ENCODE assay signal across 20 mouse cellular contexts in the genomic region with DNA sequence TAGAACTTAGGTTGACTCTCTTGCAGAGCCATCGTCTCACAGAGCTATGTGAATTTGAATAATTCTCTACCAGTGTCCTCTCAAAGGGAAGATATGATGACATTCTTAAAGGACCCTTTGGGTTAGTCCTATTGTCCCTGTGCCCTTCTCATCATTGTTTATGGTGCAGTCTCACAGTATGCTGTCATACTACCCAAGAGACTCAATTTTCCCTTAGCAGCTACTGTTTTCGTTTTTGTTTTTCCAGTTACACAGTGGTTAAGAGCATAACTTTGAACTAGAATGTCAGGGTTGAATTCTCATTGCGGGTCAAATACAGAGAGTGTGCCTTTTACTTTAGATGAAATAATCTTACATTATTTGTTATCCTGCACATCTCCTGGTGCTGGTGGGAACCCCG. TPM values are rescaled to one million over a fixed set of nuclear protein-coding genes. Genes with fewer than 3 reads are reported as not detected.
DNase-seq lines count a peak whose midpoint lies in the region; ATAC-seq and TF ChIP-seq lines count a peak whose summit lies in the region.
"Had no signal": no experiment of that assay in that cellular context is flagged by ENCODE, and none has a peak within 500 bp of the region (broad histone marks: within the 10 kb centered on the region; RNA-seq: fewer than 3 reads in every experiment).

No protein-coding gene starts in this region.

- no peaks in the 10 kb centered on the region for H3K36me3 ChIP-seq in forebrain, embryonic 15.5 days
- H3K36me3 ChIP-seq in forebrain, postnatal 0 days (ENCODE audit: insufficient read depth): no peaks in the 10 kb centered on the region
- H3K36me3 ChIP-seq in heart, embryonic 16.5 days (ENCODE audit: control insufficient read depth, insufficient read depth): no peaks in the 10 kb centered on the region
- H3K36me3 ChIP-seq in hindbrain, embryonic 12.5 days: 0 out of 2 replicates have a peak, but pooled peaks cover 4% of the 10 kb centered on the region
- H3K36me3 ChIP-seq: hindbrain, embryonic 15.5 days; midbrain, embryonic 15.5 days; neural tube, embryonic 13.5 days had no signal

- 87% methylated on average over 4 of the region's 4 CpGs for WGBS in forebrain, embryonic 15.5 days
- 84% methylated on average over 4 of the region's 4 CpGs for WGBS in forebrain, postnatal 0 days
- 83% methylated on average over 4 of the region's 4 CpGs for WGBS in heart, embryonic 16.5 days
- 92% methylated on average over 4 of the region's 4 CpGs for WGBS in hindbrain, embryonic 12.5 days

- H3K4me3 ChIP-seq in forebrain, embryonic 15.5 days: no peak overlapping the region
- no peak overlapping the region for H3K4me3 ChIP-seq in forebrain, postnatal 0 days (ENCODE audit: low read depth, low read length)
- no peak overlapping the region for H3K4me3 ChIP-seq in heart, embryonic 16.5 days (ENCODE audit: low read length)
- H3K4me3 ChIP-seq in hindbrain, embryonic 12.5 days: no peak overlapping the region
- H3K4me3 ChIP-seq: embryonic facial prominence, embryonic 12.5 days; hindbrain, embryonic 15.5 days; liver, embryonic 13.5 days; midbrain, embryonic 15.5 days; myocyte; neural tube, embryonic 13.5 days had no signal

- TF ChIP-seq CTCF in forebrain, postnatal 0 days (IDR thresholded peaks at IDR 0.05; ENCODE audit: low read depth): no peak

- H3K4me1 ChIP-seq in forebrain, embryonic 15.5 days: peaks cover 38% of the 10 kb centered on the region
- peaks cover 8% of the 10 kb centered on the region; the same call in 1 of the 2 replicates for H3K4me1 ChIP-seq in forebrain, postnatal 0 days (ENCODE audit: insufficient read depth)
- peaks cover 39% of the 10 kb centered on the region for H3K4me1 ChIP-seq in heart, embryonic 16.5 days (ENCODE audit: control insufficient read depth, insufficient read depth, low read length)
- H3K4me1 ChIP-seq in hindbrain, embryonic 12.5 days: peaks cover 12% of the 10 kb centered on the region

- H3K9me3 ChIP-seq in forebrain, embryonic 15.5 days: no peaks in the 10 kb centered on the region
- H3K9me3 ChIP-seq in forebrain, postnatal 0 days (ENCODE audit: low read length): no peaks in the 10 kb centered on the region
- H3K9me3 ChIP-seq in heart, embryonic 16.5 days (replicated peaks; ENCODE audit: control insufficient read depth, low read length): no peaks in the 10 kb centered on the region
- no peaks in the 10 kb centered on the region for H3K9me3 ChIP-seq in hindbrain, embryonic 12.5 days (replicated peaks)
- H3K9me3 ChIP-seq: embryonic facial prominence, embryonic 12.5 days; hindbrain, embryonic 15.5 days; liver, embryonic 13.5 days; midbrain, embryonic 15.5 days; neural tube, embryonic 13.5 days had no signal

- ATAC-seq in forebrain, embryonic 15.5 days (replicated peaks): no peak
- no peak for ATAC-seq in forebrain, postnatal 0 days
- no peak for ATAC-seq in heart, embryonic 16.5 days (replicated peaks; ENCODE audit: extremely low read depth, insufficient read depth, low FRiP score)
- ATAC-seq in activated CD4-positive, CD25-positive, alpha-beta regulatory T cell, adult 4 months: peak; percentile 19
- ATAC-seq in hindbrain, embryonic 12.5 days (ENCODE audit: low FRiP score): no peak
- ATAC-seq: midbrain, embryonic 15.5 days had no signal

- H3K27me3 ChIP-seq in forebrain, embryonic 15.5 days: no peaks in the 10 kb centered on the region
- no peaks in the 10 kb centered on the region for H3K27me3 ChIP-seq in forebrain, postnatal 0 days (ENCODE audit: insufficient read depth, low read length)
- H3K27me3 ChIP-seq in heart, embryonic 16.5 days (ENCODE audit: control insufficient read depth, insufficient read depth, low read length): no peaks in the 10 kb centered on the region
- no peaks in the 10 kb centered on the region for H3K27me3 ChIP-seq in hindbrain, embryonic 12.5 days
- H3K27me3 ChIP-seq: embryonic facial prominence, embryonic 12.5 days; hindbrain, embryonic 15.5 days; liver, embryonic 13.5 days; midbrain, embryonic 15.5 days; neural tube, embryonic 13.5 days had no signal

- DNase-seq in forebrain, postnatal 0 days: no peak
- DNase-seq in heart, postnatal 4 days: no peak
- peak; percentile 33 for DNase-seq in CD4-positive helper T cell, adult 2 months (ENCODE audit: low read depth, low spot score)
- DNase-seq: adrenal gland, postnatal 10 days; cerebellum, postnatal 25 days; kidney, adult 9 months; kidney, postnatal 14 days; liver, embryonic 13.5 days; lung, postnatal 36 days; spleen, adult 18-20 months had no signal

- peak overlapping the region; percentile 56 for H3K27ac ChIP-seq in forebrain, embryonic 15.5 days (replicated peaks)
- H3K27ac ChIP-seq in forebrain, postnatal 0 days (ENCODE audit: low read depth, low read length): no peak overlapping the region
- H3K27ac ChIP-seq in heart, embryonic 16.5 days (ENCODE audit: low read length): peak overlapping the region; percentile 21
- H3K27ac ChIP-seq in hindbrain, embryonic 12.5 days: no peak overlapping the region
- H3K27ac ChIP-seq: embryonic facial prominence, embryonic 12.5 days; hindbrain, embryonic 15.5 days; liver, embryonic 13.5 days; midbrain, embryonic 15.5 days; neural tube, embryonic 13.5 days had no signal

- H3K4me2 ChIP-seq in forebrain, embryonic 15.5 days (replicated peaks): no peak overlapping the region
- no peak overlapping the region for H3K4me2 ChIP-seq in forebrain, postnatal 0 days (ENCODE audit: low read depth)
- no peak overlapping the region; the same call in 1 of the 2 replicates for H3K4me2 ChIP-seq in heart, embryonic 16.5 days (ENCODE audit: low read depth, low read length)
- no peak overlapping the region for H3K4me2 ChIP-seq in hindbrain, embryonic 12.5 days (replicated peaks)
- H3K4me2 ChIP-seq: embryonic facial prominence, embryonic 12.5 days; hindbrain, embryonic 15.5 days; liver, embryonic 13.5 days; lung, embryonic 14.5 days; midbrain, embryonic 15.5 days; neural tube, embryonic 13.5 days had no signal

- H3K9ac ChIP-seq in forebrain, embryonic 15.5 days (replicated peaks): no peak overlapping the region
- no peak overlapping the region for H3K9ac ChIP-seq in forebrain, postnatal 0 days
- H3K9ac ChIP-seq in heart, embryonic 16.5 days (ENCODE audit: low read length): no peak overlapping the region
- H3K9ac ChIP-seq in hindbrain, embryonic 12.5 days: no peak overlapping the region
- H3K9ac ChIP-seq: embryonic facial prominence, embryonic 12.5 days; hindbrain, embryonic 15.5 days; liver, embryonic 13.5 days; lung, embryonic 14.5 days; midbrain, embryonic 15.5 days; neural tube, embryonic 13.5 days had no signal

RNA-seq across cellular contexts. Expression of a gene that starts 27.6 kb away (rescaled TPM):
- 22.3 and 27.0 TPM in 2 replicates for polyA plus RNA-seq in forebrain, embryonic 15.5 days (2015; fragmentation: Nextera tagmentation; extraction: Ambion mirVana)
- 81.9 and 99.1 TPM in 2 replicates for total RNA-seq in forebrain, postnatal 0 days (2014; rRNA removed)
- polyA plus RNA-seq in forebrain, postnatal 0 days (2015; fragmentation: Nextera tagmentation; extraction: Ambion mirVana): 17.9 and 19.4 TPM in 2 replicates
- 11.3 and 12.9 TPM in 2 replicates for polyA plus RNA-seq in heart, embryonic 16.5 days (2015; fragmentation: Nextera tagmentation; extraction: Ambion mirVana)
- total RNA-seq in heart, postnatal 4 days (2021): 10 to 100 TPM; 96.3 to 98.4 TPM
- polyA plus RNA-seq in activated CD4-positive, CD25-positive, alpha-beta regulatory T cell, adult 4 months (2017; shearing (Covaris generic)): 10 to 100 TPM; 21.9 to 24.0 TPM
- 22.7 and 24.7 TPM in 2 replicates for polyA plus RNA-seq in hindbrain, embryonic 12.5 days (2016; fragmentation: Nextera tagmentation; extraction: Ambion mirVana)

Comparison
In these comparisons a context has a peak if more than half of its experiments do, and no peak if none do; other contexts are left out.
1. H3K27ac ChIP-seq: peak in forebrain, embryonic 15.5 days (single experiment) and heart, embryonic 16.5 days (single experiment); none in forebrain, postnatal 0 days (single experiment) and hindbrain, embryonic 12.5 days (single experiment).